Mouse (Mus musculus): ENCODE measurements around the gene Ajuba.

- TF ChIP-seq POLR2A (IDR thresholded peaks at IDR 0.05; ENCODE audit: insufficient read length, low read depth) (no peak), USF1 (IDR thresholded peaks at IDR 0.05; ENCODE audit: low read depth) (no peak), CEBPB (IDR thresholded peaks at IDR 0.05; ENCODE audit: insufficient read depth, poor library complexity, severe bottlenecking) (no peak), REST (IDR thresholded peaks at IDR 0.05; ENCODE audit: insufficient read depth, insufficient read length) (no peak)
Observed at GRCm38 (mm10) chr14:54607226-54607625, 29.9 kb upstream of the Ajuba start.

All from myocyte (in vitro differentiated cells).